Mouse (Mus musculus) adrenal gland, adult 2 months (tissue): ENCODE measurements at regions not wholly inside any gene's neighbourhood (a gene's known extent, or its start where the extent isn't known, plus 50 kb on each side); places are given as distances from the start of the nearest gene placed in this dataset.

Experiments
- DNase-seq: peaks from one replicate; pipeline ENCODE4 v3.0.0; 2021

- DNase-seq: no peak
Observed at GRCm38 (mm10) chr15:61927385-61928120, 1004.7 kb upstream of the A1bg start.

GRCm38 (mm10) chr15:61920041-61920440 is 997.2 kb upstream of the A1bg start:
- DNase-seq: no peak

- DNase-seq: no peak
Observed at GRCm38 (mm10) chr15:61913546-61914160, 990.8 kb upstream of the A1bg start.

GRCm38 (mm10) chr15:61905165-61905845 is 982.5 kb upstream of the A1bg start:
- DNase-seq: no peak

GRCm38 (mm10) chr15:61899809-61900208 is 977.0 kb upstream of the A1bg start:
- no peak for DNase-seq

GRCm38 (mm10) chr15:61897566-61897965 is 974.8 kb upstream of the A1bg start:
- DNase-seq: no peak

GRCm38 (mm10) chr15:61890330-61890729 is 967.5 kb upstream of the A1bg start:
- DNase-seq: no peak

GRCm38 (mm10) chr15:61888569-61889326 is 965.9 kb upstream of the A1bg start:
- no peak for DNase-seq

- DNase-seq: no peak
Observed at GRCm38 (mm10) chr15:61879408-61879807, 956.6 kb upstream of the A1bg start.

GRCm38 (mm10) chr15:61873047-61873446 is 950.2 kb upstream of the A1bg start:
- DNase-seq: no peak

GRCm38 (mm10) chr15:61860759-61861158 is 937.9 kb upstream of the A1bg start:
- no peak for DNase-seq

GRCm38 (mm10) chr15:61855880-61856279 is 933.1 kb upstream of the A1bg start:
- no peak for DNase-seq

GRCm38 (mm10) chr15:61812671-61813070 is 889.9 kb upstream of the A1bg start:
- DNase-seq: peak; percentile 8

GRCm38 (mm10) chr15:61805379-61805778 is 882.6 kb upstream of the A1bg start:
- no peak for DNase-seq

GRCm38 (mm10) chr15:61800155-61800554 is 877.3 kb upstream of the A1bg start:
- no peak for DNase-seq

- DNase-seq: no peak
Observed at GRCm38 (mm10) chr15:61797827-61798226, 875.0 kb upstream of the A1bg start.

- DNase-seq: no peak
Observed at GRCm38 (mm10) chr15:61794506-61794905, 871.7 kb upstream of the A1bg start.

- no peak for DNase-seq
Observed at GRCm38 (mm10) chr15:61789847-61790562, 867.2 kb upstream of the A1bg start.

- DNase-seq: no peak
Observed at GRCm38 (mm10) chr15:61787046-61787445, 864.2 kb upstream of the A1bg start.

- no peak for DNase-seq
Observed at GRCm38 (mm10) chr15:61781531-61781930, 858.7 kb upstream of the A1bg start.

- DNase-seq: no peak
Observed at GRCm38 (mm10) chr15:61772996-61773395, 850.2 kb upstream of the A1bg start.
